ENCODE assay signal across 14 mouse cellular contexts in genomic region chr10:26500265-26500935, GRCm38 (mm10).
DNase-seq lines count a peak whose midpoint lies in the region.
"Had no signal": no experiment of that assay in that cellular context is flagged by ENCODE, and none has a peak within 500 bp of the region (broad histone marks: within the 10 kb centered on the region; RNA-seq: fewer than 3 reads in every experiment).

No protein-coding gene starts in this region.

- DNase-seq in heart, adult 11 months: peak; percentile 58
- DNase-seq in heart, postnatal 4 days: no peak
- DNase-seq in left cerebral cortex, adult 18-20 months (ENCODE audit: low spot score in 2 of 2): peak; percentile 4 to 44
- DNase-seq in left cerebral cortex, postnatal 10 days (ENCODE audit: extremely low spot score in 1 of 2, low spot score in 2 of 2): no peak
- peak; percentile 26 for DNase-seq in adrenal gland, postnatal 10 days
- DNase-seq in left cerebral cortex, postnatal 14 days (ENCODE audit: low spot score in 2 of 2): peak; percentile 13 to 34
- no peak for DNase-seq in urinary bladder, postnatal 4 days (ENCODE audit: low spot score in 2 of 2)
- DNase-seq in embryo, embryonic 9.5 days (ENCODE audit: extremely low spot score): no peak
- DNase-seq: B cell, adult 2 months; cerebellum, postnatal 36 days; forebrain, postnatal 0 days; gastrocnemius, postnatal 36 days; kidney, adult 18-20 months; liver, embryonic 13.5 days had no signal

- intact Hi-C loops in left cerebral cortex, postnatal 10 days (cut with DNase I): no loop called here
- intact Hi-C loops in left cerebral cortex, postnatal 14 days (cut with DNase I): loop anchor here (10.0 kb wide), 1 partner anchor 106 kb away; no protein-coding TSS in a partner anchor

Comparison
In these comparisons a context has a peak if more than half of its experiments do, and no peak if none do; other contexts are left out.
1. DNase-seq: peak in heart, adult 11 months (single experiment), left cerebral cortex, adult 18-20 months (2 of 2), adrenal gland, postnatal 10 days (single experiment) and left cerebral cortex, postnatal 14 days (2 of 2); none in heart, postnatal 4 days (single experiment), left cerebral cortex, postnatal 10 days (0 of 2), urinary bladder, postnatal 4 days (0 of 2) and embryo, embryonic 9.5 days (single experiment).